Mouse (Mus musculus): ENCODE results near the gene Cib4. TPM values are rescaled to one million over a fixed set of nuclear protein-coding genes. Genes with fewer than 3 reads are reported as not detected.

Cib4 gene
- polyA plus RNA-seq, 1 experiment from 2014 or later = not detected

GRCm38 (mm10) chr5:30525920-30526836, 19.5 kb downstream of the Cib4 start:
- H3K27ac ChIP-seq = no peak overlapping the region
- peaks cover 8% of the 10 kb centered on the region for H3K4me1 ChIP-seq
- no peak overlapping the region for H3K9ac ChIP-seq
- no peak overlapping the region for H3K4me2 ChIP-seq (replicated peaks)
- H3K27me3 ChIP-seq (replicated peaks) = no peaks in the 10 kb centered on the region
- no peaks in the 10 kb centered on the region for H3K9me3 ChIP-seq
- H3K4me3 ChIP-seq = no peak overlapping the region
- WGBS = 23% methylated on average over 12 of the region's 12 CpGs
- no peaks in the 10 kb centered on the region for H3K36me3 ChIP-seq
- no peak for ATAC-seq (ENCODE audit: low FRiP score, low read depth)

GRCm38 (mm10) chr5:30524213-30524612, 21.4 kb downstream of the Cib4 start:
- Histone ChIP-seq H3K9ac (no peak overlapping the region), H3K27me3 (replicated peaks) (no peaks in the 10 kb centered on the region), H3K36me3 (no peaks in the 10 kb centered on the region), H3K9me3 (no peaks in the 10 kb centered on the region), H3K4me3 (no peak overlapping the region), H3K27ac (no peak overlapping the region), H3K4me1 (peaks cover 8% of the 10 kb centered on the region), H3K4me2 (replicated peaks) (no peak overlapping the region)
- no peak for ATAC-seq (ENCODE audit: low FRiP score, low read depth)
- WGBS = 42% methylated on average over 3 of the region's 3 CpGs

GRCm38 (mm10) chr5:30523131-30523530, 22.5 kb downstream of the Cib4 start:
- H3K9ac ChIP-seq = no peak overlapping the region
- peaks cover 8% of the 10 kb centered on the region for H3K4me1 ChIP-seq
- H3K36me3 ChIP-seq = no peaks in the 10 kb centered on the region
- H3K4me2 ChIP-seq (replicated peaks) = no peak overlapping the region
- WGBS = 88% methylated on average over 3 of the region's 3 CpGs
- ATAC-seq (ENCODE audit: low FRiP score, low read depth) = no peak
- H3K4me3 ChIP-seq = no peak overlapping the region
- no peaks in the 10 kb centered on the region for H3K27me3 ChIP-seq (replicated peaks)
- H3K9me3 ChIP-seq = no peaks in the 10 kb centered on the region
- no peak overlapping the region for H3K27ac ChIP-seq

- Histone ChIP-seq H3K4me3 (no peak overlapping the region), H3K9me3 (no peaks in the 10 kb centered on the region), H3K27ac (no peak overlapping the region), H3K36me3 (no peaks in the 10 kb centered on the region), H3K9ac (no peak overlapping the region), H3K4me2 (replicated peaks) (no peak overlapping the region), H3K27me3 (replicated peaks) (no peaks in the 10 kb centered on the region), H3K4me1 (peaks cover 8% of the 10 kb centered on the region)
- 79% methylated on average over 8 of the region's 8 CpGs for WGBS
- no peak for ATAC-seq (ENCODE audit: low FRiP score, low read depth)
These were observed 23.2 kb downstream of the Cib4 start for GRCm38 (mm10) chr5:30522406-30522805.

GRCm38 (mm10) chr5:30520214-30520732, 25.4 kb downstream of the Cib4 start:
- Histone ChIP-seq H3K4me3 (no peak overlapping the region), H3K27ac (no peak overlapping the region), H3K9ac (no peak overlapping the region), H3K4me1 (no peaks in the 10 kb centered on the region), H3K27me3 (replicated peaks) (no peaks in the 10 kb centered on the region), H3K36me3 (no peaks in the 10 kb centered on the region), H3K4me2 (replicated peaks) (no peak overlapping the region), H3K9me3 (no peaks in the 10 kb centered on the region)
- ATAC-seq (ENCODE audit: low FRiP score, low read depth) = no peak
- WGBS = 85% methylated on average over 10 of the region's 10 CpGs

GRCm38 (mm10) chr5:30519494-30519893, 26.1 kb downstream of the Cib4 start:
- no peak overlapping the region for H3K27ac ChIP-seq
- no peak overlapping the region for H3K4me3 ChIP-seq
- no peaks in the 10 kb centered on the region for H3K4me1 ChIP-seq
- H3K9me3 ChIP-seq = no peaks in the 10 kb centered on the region
- H3K9ac ChIP-seq = no peak overlapping the region
- H3K36me3 ChIP-seq = no peaks in the 10 kb centered on the region
- WGBS = 44% methylated on average over 7 of the region's 7 CpGs
- H3K27me3 ChIP-seq (replicated peaks) = no peaks in the 10 kb centered on the region
- H3K4me2 ChIP-seq (replicated peaks) = no peak overlapping the region
- no peak for ATAC-seq (ENCODE audit: low FRiP score, low read depth)

GRCm38 (mm10) chr5:30518547-30518946, 27.1 kb downstream of the Cib4 start:
- no peaks in the 10 kb centered on the region for H3K9me3 ChIP-seq
- no peaks in the 10 kb centered on the region for H3K36me3 ChIP-seq
- ATAC-seq (ENCODE audit: low FRiP score, low read depth) = no peak
- no peak overlapping the region for H3K27ac ChIP-seq
- H3K27me3 ChIP-seq (replicated peaks) = no peaks in the 10 kb centered on the region
- WGBS = 81% methylated on average over 6 of the region's 6 CpGs
- H3K4me1 ChIP-seq = no peaks in the 10 kb centered on the region
- H3K4me2 ChIP-seq (replicated peaks) = no peak overlapping the region
- no peak overlapping the region for H3K9ac ChIP-seq
- H3K4me3 ChIP-seq = no peak overlapping the region

GRCm38 (mm10) chr5:30518108-30518507, 27.5 kb downstream of the Cib4 start:
- WGBS = 68% methylated on average over 5 of the region's 5 CpGs

GRCm38 (mm10) chr5:30516376-30516775, 29.3 kb downstream of the Cib4 start:
- Histone ChIP-seq H3K9ac (no peak overlapping the region), H3K4me3 (no peak overlapping the region), H3K4me2 (replicated peaks) (no peak overlapping the region), H3K4me1 (no peaks in the 10 kb centered on the region), H3K36me3 (no peaks in the 10 kb centered on the region), H3K27me3 (replicated peaks) (no peaks in the 10 kb centered on the region), H3K27ac (no peak overlapping the region), H3K9me3 (no peaks in the 10 kb centered on the region)
- 60% methylated on average over 7 of the region's 7 CpGs for WGBS
- no peak for ATAC-seq (ENCODE audit: low FRiP score, low read depth)

More at GRCm38 (mm10) chr5:30518108-30518507, 27.5 kb downstream of the Cib4 start:
- Histone ChIP-seq H3K9ac (no peak overlapping the region), H3K4me1 (no peaks in the 10 kb centered on the region), H3K4me3 (no peak overlapping the region), H3K27ac (no peak overlapping the region), H3K27me3 (replicated peaks) (no peaks in the 10 kb centered on the region), H3K9me3 (no peaks in the 10 kb centered on the region), H3K36me3 (no peaks in the 10 kb centered on the region), H3K4me2 (replicated peaks) (no peak overlapping the region)
- no peak for ATAC-seq (ENCODE audit: low FRiP score, low read depth)

- Histone ChIP-seq H3K9me3 (no peaks in the 10 kb centered on the region), H3K4me2 (replicated peaks) (no peak overlapping the region), H3K4me3 (no peak overlapping the region), H3K27ac (no peak overlapping the region), H3K36me3 (no peaks in the 10 kb centered on the region), H3K4me1 (no peaks in the 10 kb centered on the region), H3K9ac (no peak overlapping the region), H3K27me3 (replicated peaks) (no peaks in the 10 kb centered on the region)
- ATAC-seq (ENCODE audit: low FRiP score, low read depth) = no peak
- 72% methylated on average over 8 of the region's 8 CpGs for WGBS
These were observed 32.5 kb downstream of the Cib4 start for GRCm38 (mm10) chr5:30513111-30513510.

- Histone ChIP-seq H3K9me3 (no peaks in the 10 kb centered on the region), H3K9ac (no peak overlapping the region), H3K4me2 (replicated peaks) (no peak overlapping the region), H3K4me1 (peaks cover 4% of the 10 kb centered on the region; the same call in 1 of the 2 replicates), H3K4me3 (no peak overlapping the region), H3K27ac (no peak overlapping the region), H3K27me3 (replicated peaks) (no peaks in the 10 kb centered on the region), H3K36me3 (no peaks in the 10 kb centered on the region)
- 74% methylated on average over 7 of the region's 7 CpGs for WGBS
- ATAC-seq (ENCODE audit: low FRiP score, low read depth) = no peak
These were observed 48.3 kb downstream of the Cib4 start for GRCm38 (mm10) chr5:30497299-30497698.

- Histone ChIP-seq H3K4me1 (peaks cover 4% of the 10 kb centered on the region; the same call in 1 of the 2 replicates), H3K4me2 (replicated peaks) (no peak overlapping the region), H3K9me3 (no peaks in the 10 kb centered on the region), H3K36me3 (no peaks in the 10 kb centered on the region), H3K4me3 (no peak overlapping the region), H3K27me3 (replicated peaks) (no peaks in the 10 kb centered on the region), H3K27ac (no peak overlapping the region), H3K9ac (no peak overlapping the region)
- 86% methylated on average over 8 of the region's 8 CpGs for WGBS
- no peak for ATAC-seq (ENCODE audit: low FRiP score, low read depth)
These were observed 48.8 kb downstream of the Cib4 start for GRCm38 (mm10) chr5:30496821-30497220.
